Mouse (Mus musculus): ENCODE measurements around the gene Ugt2b35. TPM values are rescaled to one million over a fixed set of nuclear protein-coding genes. Genes with fewer than 3 reads are reported as not detected.
"Not testable (repeated sequence)": the region's sequence is repeated elsewhere in the genome, so short reads cannot be mapped to it uniquely, and the experiment has no call there.

Gene Ugt2b35
- polyA plus RNA-seq (2012; rRNA removed): not detected in 2 replicates

DNA sequence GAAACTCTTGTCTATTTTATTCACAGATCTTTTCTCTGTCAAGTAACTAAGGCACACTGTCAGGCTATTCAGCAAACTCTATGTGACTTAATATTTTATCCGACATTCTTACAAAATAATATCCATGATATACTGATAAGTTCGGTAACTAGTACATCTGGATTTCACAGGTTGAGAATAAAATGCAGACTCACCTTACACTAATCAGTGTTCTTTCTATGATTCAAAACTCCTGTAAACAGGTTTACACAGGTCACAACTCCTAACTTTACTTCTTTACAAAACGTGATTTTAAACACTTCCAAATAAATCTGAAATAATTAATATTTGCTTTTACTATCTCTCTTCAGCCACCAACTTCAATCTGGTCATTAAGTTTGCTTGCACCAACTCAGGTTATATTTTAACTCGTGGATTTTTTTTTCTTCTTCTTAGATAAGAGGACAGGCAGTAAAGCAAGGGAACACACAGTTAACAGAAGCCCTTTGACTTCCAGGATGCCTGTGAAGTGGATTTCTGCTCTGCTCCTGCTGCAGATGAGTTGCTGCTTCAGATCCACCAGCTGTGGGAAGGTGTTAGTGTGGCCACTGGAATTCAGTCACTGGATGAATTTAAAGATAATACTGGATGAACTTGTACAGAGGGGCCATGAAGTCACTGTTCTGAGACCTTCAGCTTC is at the start of gene Ugt2b35:
Ugt2b35 (plus strand) TSS at position 466 of the 679 bp plus-strand sequence.
- no peak for DNase-seq (ENCODE audit: low read depth)

DNA sequence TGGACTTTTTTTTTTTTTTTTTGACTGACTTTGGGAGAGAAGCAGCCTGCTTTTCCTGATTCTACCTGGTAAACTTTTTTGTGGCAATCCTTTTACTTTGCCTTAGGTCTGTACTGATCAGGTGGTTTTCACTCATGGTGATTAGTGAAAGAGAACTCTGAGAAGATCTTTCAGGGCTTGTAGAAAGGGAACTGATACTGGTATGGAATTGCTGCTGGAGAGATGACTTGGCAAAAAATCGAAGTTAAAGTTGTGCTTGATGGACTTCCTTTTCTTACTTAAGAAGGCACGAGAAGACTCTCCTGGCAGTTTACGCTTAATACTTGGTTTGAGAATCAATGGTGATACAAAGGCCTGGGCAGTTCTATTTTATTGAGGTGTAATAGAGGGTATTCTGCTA is 40.2 kb upstream of the Ugt2b35 start:
- no peak for DNase-seq (ENCODE audit: low read depth)

DNA sequence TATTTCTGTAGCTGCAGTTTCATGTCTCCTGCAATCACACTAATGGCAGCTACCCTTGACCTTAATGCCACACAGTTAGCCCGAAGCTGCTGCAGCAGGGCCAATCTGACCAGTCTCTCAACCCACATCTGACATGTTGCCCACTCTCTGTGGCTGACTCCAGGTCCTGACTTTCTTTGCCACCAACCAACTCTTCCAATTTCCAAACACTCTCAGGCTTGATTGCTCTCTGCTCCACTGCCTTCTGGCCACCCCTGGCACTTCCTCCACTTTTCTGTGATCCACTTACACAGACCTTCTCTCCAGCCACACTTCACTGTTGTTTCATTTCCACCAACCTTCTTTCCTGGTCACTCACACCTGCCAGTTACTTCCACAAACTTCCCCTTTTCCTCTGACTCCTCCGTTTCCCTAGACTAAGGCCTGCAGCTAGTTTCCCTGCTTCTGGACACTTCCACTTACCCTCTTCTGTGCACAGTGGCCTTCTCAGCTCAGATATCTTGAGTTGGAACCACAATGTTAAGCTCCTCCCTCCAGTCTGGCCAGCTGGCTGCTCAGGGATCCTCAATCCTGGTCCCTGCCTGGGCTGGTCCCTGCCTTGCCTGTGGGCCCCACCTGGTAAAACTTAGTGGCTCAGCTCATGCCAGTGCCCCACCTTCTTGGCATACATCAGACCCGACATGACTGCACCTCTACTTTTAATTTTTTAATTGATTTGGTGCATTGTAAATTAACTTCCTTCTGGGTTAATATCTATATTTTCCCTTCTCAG is 38.9 kb upstream of the Ugt2b35 start:
- DNase-seq (ENCODE audit: low read depth): peak; percentile 59

DNA sequence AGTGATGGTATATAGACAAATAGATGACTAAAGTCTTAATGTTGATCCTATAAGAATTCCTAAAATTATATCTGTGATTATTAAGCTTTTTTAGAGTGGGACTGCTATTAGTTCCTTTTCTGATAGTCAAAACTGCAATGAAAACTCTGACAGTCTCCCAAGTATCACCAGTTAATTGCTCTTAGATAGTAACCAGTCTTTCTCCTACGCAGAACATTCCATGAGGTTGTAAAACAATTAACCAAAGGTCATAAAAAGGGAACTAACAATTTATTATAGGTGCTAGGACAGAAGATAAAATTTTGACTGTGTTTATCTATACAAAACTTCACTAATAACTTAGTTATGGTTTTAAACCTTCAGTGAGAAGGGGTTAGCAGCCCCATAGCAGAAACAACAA is 37.8 kb upstream of the Ugt2b35 start:
- DNase-seq (ENCODE audit: low read depth): not testable (repeated sequence)

DNA sequence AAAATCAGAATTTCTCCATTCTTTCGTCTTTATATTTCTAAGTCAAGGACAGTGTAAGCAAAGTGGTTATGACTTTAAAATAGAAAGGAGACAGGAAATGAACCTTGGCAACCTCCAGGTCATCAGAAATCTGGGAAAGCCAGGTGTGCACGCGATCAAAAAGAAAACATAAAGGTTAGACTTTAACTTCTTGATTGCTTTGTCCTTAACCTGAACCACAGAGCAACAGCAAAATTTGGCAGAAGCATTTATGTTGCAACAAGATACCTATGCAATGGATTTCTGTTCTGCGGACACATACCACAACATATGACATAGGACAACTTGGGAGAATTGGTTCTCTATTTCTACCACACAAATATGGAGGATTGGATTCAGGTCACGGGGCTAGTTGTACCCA is 33.4 kb upstream of the Ugt2b35 start:
- DNase-seq (ENCODE audit: low read depth): not testable (repeated sequence)

DNA sequence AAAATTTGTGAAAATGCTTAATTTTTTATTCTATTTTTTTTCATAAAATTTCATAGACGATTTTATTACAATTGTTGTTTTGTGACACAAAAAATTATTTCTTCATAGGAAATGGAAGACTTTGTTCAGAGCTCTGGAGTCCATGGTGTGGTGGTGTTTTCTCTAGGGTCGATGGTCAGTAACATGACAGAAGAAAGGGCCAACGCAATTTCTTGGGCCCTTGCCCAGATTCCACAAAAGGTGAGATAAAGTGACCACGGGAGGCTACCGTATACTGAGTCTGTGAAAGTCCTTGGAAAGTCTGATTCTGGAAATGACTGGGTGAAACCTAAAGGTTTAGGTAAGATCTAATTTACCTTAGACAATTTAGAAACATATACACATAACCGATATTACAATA is 4.1 kb downstream of the Ugt2b35 start:
- no peak for DNase-seq (ENCODE audit: low read depth)

DNA sequence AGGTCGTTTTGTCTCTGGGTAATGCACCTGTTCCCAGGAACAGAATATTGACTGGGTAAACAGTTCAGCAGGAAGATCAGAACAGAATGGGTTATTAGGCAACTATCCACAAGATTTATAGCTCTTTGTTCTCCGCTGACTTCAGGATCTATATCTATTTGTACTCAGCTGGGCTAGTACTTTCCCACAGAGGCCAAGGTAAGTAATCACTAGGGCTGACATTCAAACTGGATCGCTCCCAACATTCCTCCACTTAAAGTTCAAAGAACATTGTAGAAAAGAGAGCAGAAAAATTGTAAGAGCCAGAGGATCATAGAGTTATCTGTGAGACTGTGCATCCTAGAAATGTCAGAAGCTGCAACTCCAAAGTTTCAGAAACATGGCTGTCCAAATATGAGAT is 14.8 kb downstream of the Ugt2b35 start:
- DNase-seq (ENCODE audit: low read depth): peak; percentile 37

DNA sequence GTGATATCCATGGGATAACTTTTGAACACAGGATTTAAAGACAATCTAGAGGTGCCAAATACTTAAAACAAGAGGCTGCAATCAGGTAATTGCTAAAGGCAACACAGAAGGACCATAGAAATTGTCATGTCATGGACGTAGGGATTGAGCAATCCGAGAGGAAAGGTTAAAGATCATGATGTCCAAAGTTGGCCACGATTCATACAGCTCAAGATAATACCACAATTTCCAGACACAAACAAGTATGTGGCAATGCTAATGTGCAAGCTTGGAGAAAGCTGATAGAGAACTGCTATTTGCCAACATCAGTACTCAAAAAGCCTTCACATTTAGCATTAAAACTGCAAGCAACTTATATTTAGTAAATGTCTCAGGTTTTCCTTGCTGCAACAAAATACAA is 26.7 kb downstream of the Ugt2b35 start:
- DNase-seq (ENCODE audit: low read depth): no peak

DNA sequence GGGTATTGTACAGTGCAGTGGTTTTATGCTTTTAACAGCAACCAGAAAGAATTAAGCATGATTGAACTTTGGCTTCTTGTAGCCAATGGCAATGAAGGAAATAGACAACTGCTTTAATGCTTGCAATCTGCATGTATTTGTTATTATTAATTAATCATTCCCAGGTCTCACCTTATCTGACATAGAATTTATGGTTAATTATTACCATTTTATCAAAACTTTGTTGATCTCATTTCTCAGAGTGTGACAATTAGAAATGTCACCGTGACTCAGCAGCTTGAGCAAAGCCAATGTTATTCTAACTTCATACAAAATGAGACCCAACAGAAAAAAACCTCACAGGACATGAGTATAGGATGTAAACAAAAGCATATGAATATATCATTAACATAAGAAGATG is 30.0 kb downstream of the Ugt2b35 start:
- no peak for DNase-seq (ENCODE audit: low read depth)

Other genes with a start within 250 kb of the Ugt2b35 start
- gene Ythdc1, start 196.6 kb upstream of the Ugt2b35 start, polyA plus RNA-seq (2012; rRNA removed): 9.8 and 17.3 TPM in 2 replicates
- 0.06 TPM in 1 of 2 replicates, not detected in the other for gene Ugt2b34, start 93.9 kb upstream of the Ugt2b35 start, polyA plus RNA-seq (2012; rRNA removed)
- 0.05 and 0.11 TPM in 2 replicates for gene Ugt2b1, start 74.3 kb upstream of the Ugt2b35 start, polyA plus RNA-seq (2012; rRNA removed)
- 0.08 TPM in 1 of 2 replicates, not detected in the other for gene Ugt2b36, start 91.7 kb downstream of the Ugt2b35 start, polyA plus RNA-seq (2012; rRNA removed)
- 0.14 TPM in 1 of 2 replicates, not detected in the other for gene Ugt2b5, start 139.5 kb downstream of the Ugt2b35 start, polyA plus RNA-seq (2012; rRNA removed)

All from gonadal fat pad, adult 2 months (tissue).